Mouse (Mus musculus): ENCODE data around the gene Itsn2.

The Itsn2 gene

DNA sequence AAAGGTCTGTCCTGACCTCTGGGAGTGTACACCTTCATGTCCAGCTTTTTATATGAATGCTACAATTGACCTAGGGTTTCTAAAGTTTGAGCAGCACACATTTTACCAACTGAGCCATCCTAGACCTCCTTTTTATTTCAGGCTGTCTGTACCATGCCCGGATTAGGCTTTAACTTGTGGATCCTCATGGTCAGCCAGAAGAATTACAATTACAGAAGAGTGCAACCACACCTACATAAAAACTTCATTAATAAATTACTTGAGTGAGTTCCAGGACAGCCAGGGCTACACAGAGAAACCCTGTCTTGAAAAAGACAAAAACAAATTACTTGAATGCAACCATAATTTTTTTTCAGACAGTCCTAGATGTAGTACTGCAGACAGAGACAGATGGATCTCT, 164.6 kb downstream of the Itsn2 start:
- Histone ChIP-seq H3K4me3 (replicated peaks; ENCODE audit: low read length) (no peak overlapping the region), H3K36me3 (ENCODE audit: insufficient read depth, low read length) (no peaks in the 10 kb centered on the region), H3K27me3 (ENCODE audit: insufficient read depth, low read length) (no peaks in the 10 kb centered on the region), H3K9me3 (ENCODE audit: low read length) (no peaks in the 10 kb centered on the region), H3K4me1 (replicated peaks; ENCODE audit: low read depth, low read length) (no peaks in the 10 kb centered on the region)
- no peak for TF ChIP-seq NANOG (IDR thresholded peaks at IDR 0.05; ENCODE audit: borderline replicate concordance, low read length)
- TF ChIP-seq POU5F1 (IDR thresholded peaks at IDR 0.05; ENCODE audit: borderline replicate concordance, low read length) = no peak
- no peak for TF ChIP-seq CTCF (conservative IDR thresholded peaks at IDR 0.05; ENCODE audit: low read length)

All from E14TG2a.4 (cell line).